In the genomic region with DNA sequence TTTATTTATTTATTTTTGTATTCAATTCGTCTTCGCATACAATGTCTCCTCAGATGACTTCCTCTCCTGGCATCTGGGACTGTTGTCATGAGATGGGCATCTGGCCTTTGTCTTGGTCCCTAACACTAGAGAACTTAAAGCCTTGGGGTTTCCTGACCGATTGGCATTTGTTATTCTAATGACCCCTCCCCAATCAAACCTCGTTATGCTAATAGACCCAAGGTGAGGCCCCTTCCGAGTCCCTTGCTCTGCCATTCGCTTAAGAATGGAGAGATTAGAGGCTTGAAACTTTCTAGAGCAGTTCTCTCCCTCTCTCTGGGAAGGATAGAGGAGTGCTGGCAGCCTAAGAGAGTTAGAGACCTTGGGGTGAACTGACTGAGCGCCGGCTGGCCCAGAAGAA, we compare ENCODE assay signal across 27 mouse cellular contexts. TPM values are rescaled to one million over a fixed set of nuclear protein-coding genes. Genes with fewer than 3 reads are reported as not detected.
DNase-seq lines count a peak whose midpoint lies in the region; ATAC-seq and TF ChIP-seq lines count a peak whose summit lies in the region.
"Had no signal": no experiment of that assay in that cellular context is flagged by ENCODE, and none has a peak within 500 bp of the region (broad histone marks: within the 10 kb centered on the region; RNA-seq: fewer than 3 reads in every experiment).

No protein-coding gene starts in this region.

- no peak for ATAC-seq in megakaryocyte-erythroid progenitor cell, adult 5-6 weeks (replicated peaks; ENCODE audit: low FRiP score, low TSS enrichment, poor library complexity, severe bottlenecking)
- no peak for ATAC-seq in stomach, postnatal 0 days (ENCODE audit: low FRiP score, low TSS enrichment)
- ATAC-seq: activated CD4-positive, CD25-positive, alpha-beta regulatory T cell, adult 4 months; CD4-positive, CD25-positive, alpha-beta regulatory T cell, adult 4 months; forebrain, embryonic 13.5 days; forebrain, embryonic 15.5 days; forebrain, postnatal 0 days; Patski had no signal

- no peak overlapping the region for H3K27ac ChIP-seq in stomach, postnatal 0 days (replicated peaks)
- H3K27ac ChIP-seq: embryonic facial prominence, embryonic 10.5 days; embryonic facial prominence, embryonic 12.5 days; forebrain, embryonic 13.5 days; forebrain, embryonic 15.5 days had no signal

- TF ChIP-seq EP300 in stomach, postnatal 0 days (optimal IDR thresholded peaks at IDR 0.05) = no peak

- TF ChIP-seq CTCF in E14TG2a.4 (conservative IDR thresholded peaks at IDR 0.05; ENCODE audit: low read length) = no peak
- no peak for TF ChIP-seq CTCF in stomach, postnatal 0 days (IDR thresholded peaks at IDR 0.05; ENCODE audit: low read depth)

- peak; percentile 90 for DNase-seq in ES-CJ7 (ENCODE audit: low read depth, low spot score)
- peak; percentile 86 for DNase-seq in R1 (ENCODE audit: low read depth, low spot score)
- no peak for DNase-seq in retina, embryonic 14.5 days (ENCODE audit: low spot score)
- DNase-seq in stomach, postnatal 0 days (ENCODE audit: low spot score) = no peak
- DNase-seq: adrenal gland, adult 8-10 months; adrenal gland, postnatal 14 days; adrenal gland, postnatal 36 days; B cell, adult 2 months; cerebellum, adult 11-12 months; cerebellum, adult 2 months; cerebellum, adult 9-10 months; cerebellum, postnatal 10 days; cerebellum, postnatal 25 days; forebrain, postnatal 0 days had no signal

- H3K4me3 ChIP-seq in E14TG2a.4 (replicated peaks; ENCODE audit: low read length) = peak overlapping the region; percentile 17; the same call in 1 of the 2 replicates
- no peak overlapping the region for H3K4me3 ChIP-seq in stomach, postnatal 0 days (ENCODE audit: low read depth, low read length)
- H3K4me3 ChIP-seq: embryonic facial prominence, embryonic 10.5 days; embryonic facial prominence, embryonic 12.5 days; forebrain, embryonic 13.5 days; forebrain, embryonic 15.5 days had no signal

- H3K4me2 ChIP-seq in stomach, postnatal 0 days (replicated peaks; ENCODE audit: low read depth) = no peak overlapping the region
- H3K4me2 ChIP-seq: embryonic facial prominence, embryonic 12.5 days; forebrain, embryonic 13.5 days; forebrain, embryonic 15.5 days had no signal

- no peak overlapping the region for H3K9ac ChIP-seq in stomach, postnatal 0 days (ENCODE audit: low read length)
- H3K9ac ChIP-seq: embryonic facial prominence, embryonic 12.5 days; forebrain, embryonic 13.5 days; forebrain, embryonic 15.5 days; forebrain, postnatal 0 days had no signal

- 67% methylated on average over 8 of the region's 8 CpGs for WGBS in stomach, postnatal 0 days

- H3K27me3 ChIP-seq in E14TG2a.4 (ENCODE audit: insufficient read depth, low read length) = peaks cover 31% of the 10 kb centered on the region
- no peaks in the 10 kb centered on the region for H3K27me3 ChIP-seq in stomach, postnatal 0 days (ENCODE audit: control insufficient read depth, insufficient read depth, low read length)
- H3K27me3 ChIP-seq: CH12.LX; embryonic facial prominence, embryonic 12.5 days; forebrain, embryonic 13.5 days; forebrain, embryonic 15.5 days; Patski had no signal

- H3K4me1 ChIP-seq in E14TG2a.4 (replicated peaks; ENCODE audit: low read depth, low read length) = peaks cover 77% of the 10 kb centered on the region
- peaks cover 4% of the 10 kb centered on the region; the same call in 1 of the 2 replicates for H3K4me1 ChIP-seq in stomach, postnatal 0 days (replicated peaks; ENCODE audit: control insufficient read depth, insufficient read depth)

- H3K9me3 ChIP-seq in E14TG2a.4 (ENCODE audit: low read length) = no peaks in the 10 kb centered on the region
- H3K9me3 ChIP-seq in stomach, postnatal 0 days (ENCODE audit: control insufficient read depth, low read length) = no peaks in the 10 kb centered on the region
- H3K9me3 ChIP-seq: embryonic facial prominence, embryonic 10.5 days; embryonic facial prominence, embryonic 12.5 days; forebrain, embryonic 13.5 days; forebrain, embryonic 15.5 days; G1E had no signal

- peaks cover 14% of the 10 kb centered on the region for H3K36me3 ChIP-seq in E14TG2a.4 (ENCODE audit: insufficient read depth, low read length)
- H3K36me3 ChIP-seq in stomach, postnatal 0 days (ENCODE audit: control insufficient read depth, insufficient read depth, low read length) = no peaks in the 10 kb centered on the region
- H3K36me3 ChIP-seq: forebrain, embryonic 15.5 days; G1E had no signal

RNA-seq across cellular contexts. Expression of gene Chd9, which starts 23.4 kb away (rescaled TPM):
- 43.1 and 47.2 TPM in 2 replicates for total RNA-seq in megakaryocyte-erythroid progenitor cell, adult 5-6 weeks (2014; fragmentation: Nextera tagmentation)
- total RNA-seq in megakaryocyte-erythroid progenitor cell, adult 5-6 weeks (2017) = 57.7 and 59.8 TPM in 2 replicates
- polyA plus RNA-seq in stomach, postnatal 0 days (2015; fragmentation: Nextera tagmentation; extraction: Ambion mirVana) = 125 and 131 TPM in 2 replicates

RNA-seq across cellular contexts. Expression of gene Gm19935, which starts 34.4 kb away (rescaled TPM):
- total RNA-seq in megakaryocyte-erythroid progenitor cell, adult 5-6 weeks (2014; fragmentation: Nextera tagmentation) = not detected in 2 replicates
- total RNA-seq in megakaryocyte-erythroid progenitor cell, adult 5-6 weeks (2017) = not detected in 2 replicates
- 0.13 and 0.35 TPM in 2 replicates for polyA plus RNA-seq in stomach, postnatal 0 days (2015; fragmentation: Nextera tagmentation; extraction: Ambion mirVana)
- total RNA-seq: adrenal gland, adult 18-20 months; adrenal gland, postnatal 14 days; adrenal gland, postnatal 36 days; CH12.LX; G1E had no signal
- polyA plus RNA-seq: activated CD4-positive, CD25-positive, alpha-beta regulatory T cell, adult 4 months; CD4-positive, CD25-positive, alpha-beta regulatory T cell, adult 4 months; embryonic facial prominence, embryonic 10.5 days; embryonic facial prominence, embryonic 12.5 days; forebrain, embryonic 11.5 days; forebrain, embryonic 13.5 days; G1E had no signal

Comparison
In these comparisons a context has a peak if more than half of its experiments do, and no peak if none do; other contexts are left out.
1. DNase-seq: peak in ES-CJ7 (single experiment) and R1 (single experiment); none in retina, embryonic 14.5 days (single experiment) and stomach, postnatal 0 days (single experiment).